Mouse (Mus musculus) liver, postnatal 0 days (tissue): ENCODE data around the gene Mgat4b. TPM values are rescaled to one million over a fixed set of nuclear protein-coding genes. Genes with fewer than 3 reads are reported as not detected.

ENCODE experiments used
- ATAC-seq: fragments of 200-750 bp; cut with Nextera tagmentation; 2 replicates; pipeline ENCODE4 v1.8.0; 2017; ENCODE audit warnings: mild to moderate bottlenecking, moderate library complexity
- DNase-seq: peaks from one replicate; pipeline ENCODE4 v3.0.0-alpha.2; 2016
- H3K27ac ChIP-seq: fragments of 300-500 bp; sonication (generic); 2 replicates; pipeline ENCODE4 v1.5.1; 2014; ENCODE audit warnings: antibody characterized with exemption, moderate library complexity, mild to moderate bottlenecking, low read depth
- H3K27me3 ChIP-seq: fragments of 300-500 bp; sonication (generic); 2 replicates; pipeline ENCODE4 v1.6.1; 2014; ENCODE audit warnings: low read length, control low read depth, mixed read lengths; ENCODE audit not compliant: insufficient read depth
- H3K36me3 ChIP-seq: fragments of 300-500 bp; sonication (generic); replicated peaks from 2 replicates; pipeline ENCODE4 v1.6.1; 2014; ENCODE audit warnings: mild to moderate bottlenecking, control low read depth, low read length, moderate library complexity, mixed read lengths; ENCODE audit not compliant: insufficient read depth
- H3K4me1 ChIP-seq: fragments of 300-500 bp; sonication (generic); 2 replicates; pipeline ENCODE4 v1.6.1; 2014; ENCODE audit warnings: antibody characterized with exemption, mild to moderate bottlenecking, control low read depth; ENCODE audit not compliant: insufficient read depth
- H3K4me2 ChIP-seq: fragments of 300-500 bp; sonication (generic); 2 replicates; pipeline ENCODE4 v1.6.1; 2014; ENCODE audit warnings: low read depth, mild to moderate bottlenecking, low read length, moderate library complexity, mixed read lengths
- H3K4me3 ChIP-seq: fragments of 300-500 bp; sonication (generic); 2 replicates; pipeline ENCODE4 v1.5.1; 2014; ENCODE audit warnings: low read depth, low read length
- H3K9ac ChIP-seq: fragments of 300-500 bp; sonication (generic); replicated peaks from 2 replicates; pipeline ENCODE4 v1.6.1; 2014; ENCODE audit warnings: mild to moderate bottlenecking, moderate library complexity
- H3K9me3 ChIP-seq: fragments of 300-500 bp; sonication (generic); 2 replicates; pipeline ENCODE4 v1.6.1; 2016; ENCODE audit warnings: mild to moderate bottlenecking, control low read depth, low read length, mixed read lengths
- CTCF ChIP-seq: sonication (generic); IDR thresholded peaks from 2 replicates; pipeline ENCODE4 v1.5.1; 2016; ENCODE audit warnings: antibody characterized with exemption, low read depth
- EP300 ChIP-seq: IDR thresholded peaks from 2 replicates; pipeline ENCODE4 v1.6.1; 2016; ENCODE audit warnings: antibody characterized with exemption, low read depth, mild to moderate bottlenecking
- WGBS: fragments of 180-500 bp; shearing (Covaris S2); extraction: QIAGEN DNeasy Blood & Tissue Kit; methylation state at CpG from one replicate; pipeline ENCODE4 v1.1.7; 2014; ENCODE audit not compliant: insufficient replicate concordance; 5-methylcytosine and 5-hydroxymethylcytosine counted together
- polyA plus RNA-seq: library from polyadenylated mRNA; unstranded; fragments of >200 nt; fragmentation: Nextera tagmentation; extraction: Ambion mirVana; gene quantifications from 2 replicates; pipeline ENCODE4 v1.2.1, GENCODE M21; 2015

Mgat4b gene
- polyA plus RNA-seq, 1 experiment from 2014 or later: 17.2 TPM

- Histone ChIP-seq H3K27ac (peak overlapping the region; percentile 66), H3K4me1 (peaks cover 21% of the 10 kb centered on the region; the same call in 1 of the 2 replicates), H3K4me3 (no peak overlapping the region), H3K27me3 (no peaks in the 10 kb centered on the region), H3K36me3 (peaks cover 51% of the 10 kb centered on the region), H3K9me3 (no peaks in the 10 kb centered on the region), H3K4me2 (no peak overlapping the region), H3K9ac (no peak overlapping the region)
- TF ChIP-seq CTCF (no peak), EP300 (no peak)
- no peak for ATAC-seq
- 80% methylated on average over 3 of the region's 5 CpGs for WGBS
- no peak for DNase-seq
These were observed 12.4 kb upstream of the Mgat4b start for GRCm38 (mm10) chr11:50198219-50198846.

GRCm38 (mm10) chr11:50198916-50199315, 11.8 kb upstream of the Mgat4b start:
- DNase-seq: no peak
- H3K4me1 ChIP-seq: peaks cover 21% of the 10 kb centered on the region; the same call in 1 of the 2 replicates
- ATAC-seq: no peak

GRCm38 (mm10) chr11:50200613-50201012, 10.1 kb upstream of the Mgat4b start:
- H3K9ac ChIP-seq: no peak overlapping the region
- no peaks in the 10 kb centered on the region for H3K27me3 ChIP-seq
- ATAC-seq (peak; percentile 39), DNase-seq (peak; percentile 78)
- WGBS: 54% methylated on average over 8 of the region's 8 CpGs
- H3K27ac ChIP-seq: peak overlapping the region; percentile 75
- H3K4me1 ChIP-seq: peaks cover 19% of the 10 kb centered on the region
- H3K36me3 ChIP-seq: peaks cover 72% of the 10 kb centered on the region
- H3K4me3 ChIP-seq: no peak overlapping the region
- H3K9me3 ChIP-seq: no peaks in the 10 kb centered on the region
- TF ChIP-seq CTCF (no peak), EP300 (no peak)
- H3K4me2 ChIP-seq: no peak overlapping the region

More at GRCm38 (mm10) chr11:50198916-50199315, 11.8 kb upstream of the Mgat4b start:
- Histone ChIP-seq H3K9me3 (no peaks in the 10 kb centered on the region), H3K4me2 (no peak overlapping the region), H3K4me3 (no peak overlapping the region), H3K27me3 (no peaks in the 10 kb centered on the region), H3K9ac (no peak overlapping the region), H3K27ac (no peak overlapping the region), H3K36me3 (peaks cover 55% of the 10 kb centered on the region)
- no peak for TF ChIP-seq CTCF
- TF ChIP-seq EP300: no peak
- WGBS: 80% methylated on average over 2 of the region's 2 CpGs

GRCm38 (mm10) chr11:50201590-50201989, 9.1 kb upstream of the Mgat4b start:
- Histone ChIP-seq H3K4me2 (no peak overlapping the region), H3K4me3 (no peak overlapping the region), H3K27ac (peak overlapping the region; percentile 75), H3K4me1 (peaks cover 21% of the 10 kb centered on the region), H3K36me3 (peaks cover 82% of the 10 kb centered on the region), H3K9ac (no peak overlapping the region), H3K9me3 (no peaks in the 10 kb centered on the region), H3K27me3 (no peaks in the 10 kb centered on the region)
- 74% methylated on average over 3 of the region's 3 CpGs for WGBS
- no peak for DNase-seq
- ATAC-seq: peak; percentile 47
- TF ChIP-seq EP300 (0 out of 2 replicates have a peak, but pooled peaks have one; percentile 7), CTCF (no peak)

- no peak overlapping the region for H3K4me3 ChIP-seq
- no peaks in the 10 kb centered on the region for H3K27me3 ChIP-seq
- no peaks in the 10 kb centered on the region for H3K9me3 ChIP-seq
- WGBS: 80% methylated on average over 9 of the region's 9 CpGs
- peak overlapping the region; percentile 55; the same call in 1 of the 2 replicates for H3K27ac ChIP-seq
- H3K36me3 ChIP-seq: peaks cover 94% of the 10 kb centered on the region
- no peak for TF ChIP-seq CTCF
- TF ChIP-seq EP300: no peak
- H3K9ac ChIP-seq: no peak overlapping the region
- H3K4me2 ChIP-seq: no peak overlapping the region
- ATAC-seq (peak; percentile 14; the same call in 1 of the 2 replicates), DNase-seq (no peak)
- H3K4me1 ChIP-seq: peaks cover 21% of the 10 kb centered on the region
These were observed 7.3 kb upstream of the Mgat4b start for GRCm38 (mm10) chr11:50203302-50203827.

GRCm38 (mm10) chr11:50205434-50205833, 5.3 kb upstream of the Mgat4b start:
- Histone ChIP-seq H3K9me3 (no peaks in the 10 kb centered on the region), H3K9ac (no peak overlapping the region), H3K4me1 (peaks cover 25% of the 10 kb centered on the region), H3K36me3 (peaks cover 80% of the 10 kb centered on the region), H3K4me3 (no peak overlapping the region), H3K4me2 (no peak overlapping the region), H3K27me3 (no peaks in the 10 kb centered on the region), H3K27ac (peak overlapping the region; percentile 44)
- no peak for DNase-seq
- 82% methylated on average over 3 of the region's 3 CpGs for WGBS
- TF ChIP-seq CTCF: no peak
- TF ChIP-seq EP300: no peak
- no peak for ATAC-seq
